ENCODE assay signal across 10 mouse cellular contexts in genomic region chr10:117145546-117146265, GRCm38 (mm10). TPM values are rescaled to one million over a fixed set of nuclear protein-coding genes. Genes with fewer than 3 reads are reported as not detected.
DNase-seq lines count a peak whose midpoint lies in the region; ATAC-seq and TF ChIP-seq lines count a peak whose summit lies in the region.
"Had no signal": no experiment of that assay in that cellular context is flagged by ENCODE, and none has a peak within 500 bp of the region (broad histone marks: within the 10 kb centered on the region; RNA-seq: fewer than 3 reads in every experiment).

No protein-coding gene starts in this region.

- 0 out of 2 replicates have a peak overlapping the region, but pooled peaks have one; percentile 10 for H3K4me2 ChIP-seq in hindbrain, embryonic 13.5 days
- H3K4me2 ChIP-seq in hindbrain, embryonic 14.5 days (replicated peaks): no peak overlapping the region
- H3K4me2 ChIP-seq in liver, embryonic 11.5 days: peak overlapping the region; percentile 70

- TF ChIP-seq CTCF in Patski (IDR thresholded peaks at IDR 0.05): no peak

- in situ Hi-C loops in Patski (cut with MboI; ENCODE audit: low pct_unique_long_range_greater_than_20kb): no loop called here

- peaks cover 47% of the 10 kb centered on the region for H3K4me1 ChIP-seq in hindbrain, embryonic 13.5 days (replicated peaks)
- peaks cover 27% of the 10 kb centered on the region for H3K4me1 ChIP-seq in hindbrain, embryonic 14.5 days (replicated peaks; ENCODE audit: control insufficient read depth, insufficient read depth, low read length)
- peaks cover 54% of the 10 kb centered on the region for H3K4me1 ChIP-seq in liver, embryonic 11.5 days (replicated peaks; ENCODE audit: control insufficient read depth, insufficient read depth, low read length)

- ATAC-seq in hindbrain, embryonic 13.5 days (ENCODE audit: low FRiP score): no peak
- ATAC-seq in hindbrain, embryonic 14.5 days (ENCODE audit: low FRiP score): no peak
- ATAC-seq in Patski: peak; percentile 20
- ATAC-seq in liver, embryonic 11.5 days (replicated peaks; ENCODE audit: low FRiP score): peak; percentile 41
- ATAC-seq in megakaryocyte progenitor cell, adult 5-6 weeks (replicated peaks; ENCODE audit: poor library complexity): peak; percentile 21

- no peak overlapping the region for H3K27ac ChIP-seq in hindbrain, embryonic 13.5 days
- H3K27ac ChIP-seq in hindbrain, embryonic 14.5 days: no peak overlapping the region
- H3K27ac ChIP-seq in liver, embryonic 11.5 days (ENCODE audit: low read depth, low read length): peak overlapping the region; percentile 57

- no peaks in the 10 kb centered on the region for H3K36me3 ChIP-seq in hindbrain, embryonic 13.5 days
- H3K36me3 ChIP-seq in hindbrain, embryonic 14.5 days (replicated peaks; ENCODE audit: control insufficient read depth, insufficient read depth): no peaks in the 10 kb centered on the region
- no peaks in the 10 kb centered on the region for H3K36me3 ChIP-seq in liver, embryonic 11.5 days (ENCODE audit: control insufficient read depth, insufficient read depth, low read length)

- no peaks in the 10 kb centered on the region for H3K9me3 ChIP-seq in hindbrain, embryonic 13.5 days
- no peaks in the 10 kb centered on the region for H3K9me3 ChIP-seq in hindbrain, embryonic 14.5 days (ENCODE audit: control insufficient read depth, low read length)
- no peaks in the 10 kb centered on the region for H3K9me3 ChIP-seq in liver, embryonic 11.5 days (ENCODE audit: control insufficient read depth, low read length)

- no peak for DNase-seq in hindbrain, embryonic 14.5 days (ENCODE audit: low spot score)
- DNase-seq in Patski (ENCODE audit: low read depth, low spot score): peak; percentile 64
- DNase-seq in liver, embryonic 11.5 days (ENCODE audit: low spot score): peak; percentile 31
- no peak for DNase-seq in ovary, postnatal 36 days (ENCODE audit: low spot score)
- DNase-seq in cerebellum, adult 18-20 months: no peak
- DNase-seq in adrenal gland, postnatal 14 days: no peak
- DNase-seq: cerebellum, postnatal 25 days; kidney, adult 18-20 months had no signal

- no peak overlapping the region for H3K9ac ChIP-seq in hindbrain, embryonic 13.5 days
- no peak overlapping the region for H3K9ac ChIP-seq in hindbrain, embryonic 14.5 days
- H3K9ac ChIP-seq in liver, embryonic 11.5 days (ENCODE audit: low read depth, low read length): peak overlapping the region; percentile 48; the same call in 1 of the 2 replicates

- POLR2A ChIA-PET in Patski (lab: Charles Lee): interaction anchor here (1.1 to 1.3 kb wide), 2 partner anchors 55 to 73 kb away, joined by 3 read pairs; no protein-coding TSS in a partner anchor

- H3K27me3 ChIP-seq in hindbrain, embryonic 13.5 days: peaks cover 10% of the 10 kb centered on the region
- peaks cover 5% of the 10 kb centered on the region; the same call in 1 of the 2 replicates for H3K27me3 ChIP-seq in hindbrain, embryonic 14.5 days (ENCODE audit: control insufficient read depth, insufficient read depth, low read length)
- H3K27me3 ChIP-seq in Patski: no peaks in the 10 kb centered on the region
- no peaks in the 10 kb centered on the region for H3K27me3 ChIP-seq in liver, embryonic 11.5 days (replicated peaks; ENCODE audit: control insufficient read depth, insufficient read depth, low read length)

- CTCF ChIA-PET in Patski (lab: Charles Lee): interaction anchor here (0.8 to 1.6 kb wide), 2 partner anchors 54 to 83 kb away, joined by 3 read pairs; partner anchors contain the start of gene Cct2

- H3K4me3 ChIP-seq in hindbrain, embryonic 13.5 days: no peak overlapping the region
- H3K4me3 ChIP-seq in hindbrain, embryonic 14.5 days (replicated peaks; ENCODE audit: low read length): no peak overlapping the region
- H3K4me3 ChIP-seq in liver, embryonic 11.5 days (ENCODE audit: low read depth, low read length): 0 out of 2 replicates have a peak overlapping the region, but pooled peaks have one; percentile 99

- 89% methylated on average over 8 of the region's 8 CpGs for WGBS in hindbrain, embryonic 13.5 days
- 90% methylated on average over 8 of the region's 8 CpGs for WGBS in hindbrain, embryonic 14.5 days
- WGBS in liver, embryonic 11.5 days: 46% methylated on average over 8 of the region's 8 CpGs

RNA-seq across cellular contexts. Expression of gene Frs2, which starts 2.6 kb away (rescaled TPM):
- polyA plus RNA-seq in hindbrain, embryonic 13.5 days (2015; fragmentation: Nextera tagmentation; extraction: Ambion mirVana): 18.6 and 20.5 TPM in 2 replicates
- polyA plus RNA-seq in hindbrain, embryonic 14.5 days (2014; fragmentation: Nextera tagmentation; extraction: Ambion mirVana): 27.0 and 32.2 TPM in 2 replicates
- polyA plus RNA-seq in Patski (2021): 16.4 TPM
- 21.3 and 23.5 TPM in 2 replicates for polyA plus RNA-seq in liver, embryonic 11.5 days (2014; fragmentation: Nextera tagmentation; extraction: Ambion mirVana)
- total RNA-seq in megakaryocyte progenitor cell, adult 5-6 weeks (2015): 33.5 and 37.9 TPM in 2 replicates
- total RNA-seq in megakaryocyte progenitor cell, adult 5-6 weeks (2017): 14.4 and 15.1 TPM in 2 replicates
- total RNA-seq in adrenal gland, postnatal 14 days (2021): 26.4 and 30.9 TPM in 2 replicates

Comparison
In these comparisons a context has a peak if more than half of its experiments do, and no peak if none do; other contexts are left out.
1. ATAC-seq: peak in Patski (single experiment), liver, embryonic 11.5 days (single experiment) and megakaryocyte progenitor cell, adult 5-6 weeks (single experiment); none in hindbrain, embryonic 13.5 days (single experiment) and hindbrain, embryonic 14.5 days (single experiment).
2. DNase-seq: peak in Patski (single experiment) and liver, embryonic 11.5 days (single experiment); none in hindbrain, embryonic 14.5 days (single experiment), ovary, postnatal 36 days (single experiment), cerebellum, adult 18-20 months (0 of 2) and adrenal gland, postnatal 14 days (single experiment).